Mouse (Mus musculus): ENCODE measurements at regions not wholly inside any gene's neighbourhood (a gene's known extent, or its start where the extent isn't known, plus 50 kb on each side); places are given as distances from the start of the nearest gene placed in this dataset.
A peak's percentile ranks its signal among the peaks of the same experiment; 100 is the strongest.

DNA sequence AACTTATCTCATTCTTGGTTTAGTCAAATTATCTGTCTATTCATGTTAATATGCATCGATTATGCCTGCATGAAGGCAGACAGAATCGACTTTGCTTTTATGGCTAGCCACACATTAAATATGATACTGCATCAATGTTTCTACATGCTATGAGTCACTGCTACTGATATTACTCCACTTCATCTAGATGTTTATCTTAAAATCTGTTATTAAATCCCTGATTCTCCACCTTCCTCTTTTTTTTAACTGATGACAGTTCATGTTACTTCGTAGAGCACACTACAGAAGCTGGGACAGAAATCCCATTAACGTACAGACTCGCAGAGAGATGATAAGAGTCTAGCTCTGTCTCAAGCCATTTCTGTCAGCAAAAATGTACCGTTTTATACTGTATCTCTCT lies 685.1 kb upstream of the Cdh9 start:
- Histone ChIP-seq H3K4me3 (ENCODE audit: low read length) (no peak overlapping the region), H3K27me3 (ENCODE audit: insufficient read depth, low read length) (no peaks in the 10 kb centered on the region), H3K9me3 (ENCODE audit: low read length) (no peaks in the 10 kb centered on the region), H3K9ac (replicated peaks; ENCODE audit: low read length) (no peak overlapping the region), H3K27ac (ENCODE audit: low read length) (no peak overlapping the region), H3K4me1 (ENCODE audit: insufficient read depth, low read length) (no peaks in the 10 kb centered on the region), H3K36me3 (ENCODE audit: insufficient read depth, low read length) (no peaks in the 10 kb centered on the region), H3K4me2 (replicated peaks; ENCODE audit: low read depth, low read length) (no peak overlapping the region)
- 87% methylated on average over 6 of the region's 6 CpGs for WGBS
- ATAC-seq (ENCODE audit: low FRiP score, low TSS enrichment) = no peak

DNA sequence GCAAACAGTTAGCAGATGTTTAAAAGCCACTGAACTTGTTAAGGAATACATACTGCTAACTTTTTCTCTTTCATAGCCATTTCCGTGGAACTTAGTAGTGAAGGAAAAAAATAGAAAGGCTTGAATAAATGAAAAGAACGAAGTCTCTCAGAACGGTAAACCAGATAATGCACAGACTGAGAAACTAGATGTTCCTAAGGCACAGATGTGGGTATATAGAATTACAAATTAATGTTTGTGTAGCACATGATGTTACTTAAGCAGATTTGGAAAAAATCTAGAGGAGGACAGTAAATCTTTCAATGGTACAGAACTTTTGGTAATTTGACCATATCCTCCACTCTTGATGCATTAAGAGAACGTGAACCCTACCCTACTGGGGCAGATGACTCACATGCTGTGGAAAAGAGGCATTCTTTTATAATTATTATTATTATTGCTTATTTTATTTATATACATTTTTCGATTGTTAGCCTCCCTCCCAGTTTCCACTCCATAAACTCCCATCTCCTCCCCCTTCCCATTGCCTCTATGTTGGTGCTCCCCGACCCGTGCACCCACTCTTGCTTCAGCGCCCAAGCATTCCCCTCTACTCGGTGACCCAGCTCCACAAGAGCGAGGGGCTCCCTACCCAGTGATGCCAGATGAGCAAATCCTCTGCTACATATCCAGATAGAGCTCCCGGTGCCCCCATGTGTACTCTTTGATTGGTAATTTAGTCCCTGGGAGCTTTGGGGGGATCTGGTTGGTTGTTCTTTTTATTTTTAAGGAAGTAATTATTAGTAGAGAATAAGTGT lies 651.9 kb upstream of the Cdh9 start:
- no peaks in the 10 kb centered on the region for H3K9me3 ChIP-seq (ENCODE audit: low read length)
- H3K36me3 ChIP-seq (ENCODE audit: insufficient read depth, low read length) = no peaks in the 10 kb centered on the region
- no peak overlapping the region for H3K4me2 ChIP-seq (replicated peaks; ENCODE audit: low read depth, low read length)
- no peak overlapping the region for H3K27ac ChIP-seq (ENCODE audit: low read length)
- H3K27me3 ChIP-seq (ENCODE audit: insufficient read depth, low read length) = no peaks in the 10 kb centered on the region
- H3K9ac ChIP-seq (replicated peaks; ENCODE audit: low read length) = no peak overlapping the region
- ATAC-seq (ENCODE audit: low FRiP score, low TSS enrichment) = peak; percentile 71
- 49% methylated on average over 11 of the region's 11 CpGs for WGBS
- H3K4me3 ChIP-seq (ENCODE audit: low read length) = no peak overlapping the region
- H3K4me1 ChIP-seq (ENCODE audit: insufficient read depth, low read length) = no peaks in the 10 kb centered on the region
